Mouse (Mus musculus): ENCODE data around the gene Coq5.
"Not testable (repeated sequence)": the region's sequence is repeated elsewhere in the genome, so short reads cannot be mapped to it uniquely, and the experiment has no call there.

Coq5 gene

GRCm38 (mm10) chr5:115302190-115302589 is 22.7 kb downstream of the Coq5 start:
- DNase-seq (ENCODE audit: low read depth, low spot score) = not testable (repeated sequence)

GRCm38 (mm10) chr5:115312354-115312753 is 32.9 kb downstream of the Coq5 start:
- no peak for DNase-seq (ENCODE audit: low read depth, low spot score)

- no peak for DNase-seq (ENCODE audit: low read depth, low spot score)
These were observed 33.6 kb downstream of the Coq5 start for GRCm38 (mm10) chr5:115312816-115313667.

GRCm38 (mm10) chr5:115313668-115313943 is 34.1 kb downstream of the Coq5 start:
- DNase-seq (ENCODE audit: low read depth, low spot score) = no peak

DNA sequence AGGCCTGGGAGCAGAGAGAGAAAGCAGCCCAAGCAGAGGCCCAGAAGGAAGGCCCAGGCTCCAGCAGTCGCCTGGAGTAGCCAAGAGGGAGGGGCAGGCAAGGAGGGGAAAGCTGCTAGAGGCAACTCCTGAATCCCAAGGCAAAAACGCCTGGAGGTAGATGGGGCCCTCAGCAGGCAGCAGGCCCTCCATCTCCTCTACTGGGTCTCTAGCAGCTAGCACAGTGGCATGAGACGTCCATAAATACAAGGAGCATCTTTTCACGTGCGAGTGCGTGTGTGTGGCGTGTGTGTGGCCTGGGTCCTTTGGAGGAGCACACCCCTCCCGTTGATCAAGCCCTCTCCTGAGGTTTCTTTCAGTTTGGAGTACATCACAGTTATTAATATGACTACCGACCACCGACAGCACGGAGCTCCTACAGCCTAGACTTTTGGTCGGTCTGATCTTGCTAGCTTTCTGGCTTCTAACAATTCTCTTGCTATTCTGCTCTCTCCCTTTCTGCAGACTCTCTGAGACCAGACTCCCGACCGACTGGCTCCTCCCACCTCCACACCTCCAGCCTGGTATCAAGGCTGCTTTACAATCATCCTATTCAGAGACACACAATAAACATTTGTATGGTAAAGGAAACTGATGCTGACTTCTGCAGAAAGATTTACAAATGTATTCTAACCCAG is 37.6 kb downstream of the Coq5 start:
- no peak for DNase-seq (ENCODE audit: low read depth, low spot score)

GRCm38 (mm10) chr5:115317645-115318328 is 38.3 kb downstream of the Coq5 start:
- DNase-seq (ENCODE audit: low read depth, low spot score) = no peak

DNA sequence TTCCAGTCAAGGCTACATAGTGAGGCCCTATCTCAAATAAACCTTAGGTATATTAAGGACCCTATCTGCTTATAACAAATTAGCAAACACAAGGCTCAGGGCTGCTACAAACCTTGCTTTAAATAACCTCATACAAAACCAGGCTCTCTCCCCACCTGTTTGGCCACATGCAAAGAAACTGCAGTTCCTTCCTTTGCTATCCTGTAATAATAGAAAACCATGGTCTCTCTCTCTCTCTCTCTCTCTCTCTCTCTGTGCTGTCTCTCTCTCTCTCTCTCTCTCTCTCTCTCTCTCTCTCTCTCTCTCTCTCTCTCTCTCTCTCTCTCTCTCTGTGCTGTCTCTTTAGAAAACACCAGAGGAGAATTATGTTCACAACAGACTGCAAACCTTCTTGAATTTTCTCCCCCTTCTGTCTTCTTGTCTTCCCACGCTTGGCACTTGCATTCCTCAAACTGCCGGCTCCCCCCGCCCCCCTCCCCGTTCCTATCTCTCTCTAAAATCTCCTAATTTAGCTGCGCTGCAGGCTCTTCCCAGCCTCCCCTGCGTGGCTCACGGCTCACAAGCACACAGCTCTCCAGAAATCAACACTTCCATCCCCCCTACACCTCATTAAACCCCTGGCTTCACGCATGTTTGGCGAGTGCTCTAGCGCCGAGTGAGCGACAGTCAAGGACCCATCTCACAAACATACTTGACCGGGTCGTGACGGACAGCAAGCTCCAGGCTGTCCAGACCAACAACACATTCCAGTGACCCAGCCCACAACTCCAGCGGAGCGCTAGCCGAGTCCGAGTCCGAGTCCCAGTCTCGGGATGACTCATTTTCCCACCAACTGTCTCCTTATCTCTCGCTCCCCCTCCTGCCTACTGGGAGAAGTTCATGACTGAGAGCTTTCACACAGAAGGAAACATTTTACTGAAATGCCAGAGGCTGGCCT is 39.8 kb downstream of the Coq5 start:
- peak; percentile 51 for DNase-seq (ENCODE audit: low read depth, low spot score)

DNA sequence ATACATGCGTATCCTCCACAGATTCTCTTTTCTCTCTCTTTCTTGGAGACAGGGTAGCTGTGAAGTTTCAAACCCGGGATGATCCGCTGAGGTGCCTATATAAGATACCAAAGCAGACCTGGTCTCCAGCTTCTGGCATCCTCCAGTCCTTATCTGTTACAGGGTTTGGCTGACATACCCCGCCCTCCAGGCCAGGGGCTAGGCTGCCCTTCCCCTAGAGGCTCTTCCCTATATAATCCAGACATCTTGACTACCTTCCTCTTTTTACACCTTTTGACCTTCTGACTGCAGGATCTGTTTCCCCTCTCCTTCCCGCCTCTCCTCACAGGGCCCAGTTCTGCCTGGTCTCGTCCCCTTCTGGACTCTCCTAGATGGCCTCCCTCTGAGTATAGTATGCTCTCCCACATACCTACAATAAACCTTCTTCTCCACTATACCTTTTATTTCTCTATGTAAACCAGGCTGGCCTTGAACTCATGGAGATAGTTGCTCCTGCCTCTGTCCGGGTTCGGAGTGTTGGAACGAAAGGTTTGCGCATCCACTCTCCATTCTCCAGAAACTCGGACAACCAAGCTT is 46.9 kb downstream of the Coq5 start:
- no peak for DNase-seq (ENCODE audit: low read depth, low spot score)

DNA sequence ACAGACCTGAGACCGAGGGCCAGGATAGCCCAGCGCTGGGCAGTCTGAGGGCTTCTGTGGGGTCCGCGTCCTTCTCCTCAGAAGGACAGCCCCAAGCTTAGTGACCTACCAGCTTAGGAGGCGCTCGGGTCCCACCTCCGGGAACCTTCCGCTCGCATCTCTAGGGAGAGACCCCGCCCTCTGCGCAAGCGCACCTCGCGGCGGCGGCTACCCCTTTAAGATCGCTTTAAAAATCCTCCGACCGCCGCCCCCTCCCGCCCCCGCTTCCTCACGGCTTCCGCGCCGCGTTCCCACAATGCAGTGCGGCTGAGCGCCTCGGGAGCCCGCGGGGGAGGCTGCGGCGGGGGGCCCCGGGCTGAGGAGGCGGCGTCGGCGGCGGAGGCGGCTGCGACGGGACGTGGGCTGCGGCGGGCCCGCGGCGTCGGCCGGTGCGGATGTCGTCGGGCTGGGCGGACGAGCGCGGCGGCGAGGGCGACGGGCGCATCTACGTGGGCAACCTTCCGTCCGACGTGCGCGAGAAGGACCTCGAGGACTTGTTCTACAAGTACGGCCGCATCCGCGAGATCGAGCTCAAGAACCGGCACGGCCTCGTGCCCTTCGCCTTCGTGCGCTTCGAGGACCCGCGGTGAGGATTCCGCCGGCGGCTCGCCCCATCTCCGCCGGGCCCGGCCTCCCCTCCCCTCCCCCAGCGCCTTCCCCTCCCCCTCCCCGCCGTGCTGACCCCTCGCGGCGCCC is 47.6 kb downstream of the Coq5 start, which contains the start of gene Srsf9:
Gene Srsf9, plus strand, starts transcription at position 303 of the 735 bp plus-strand sequence.
- peak; percentile 94 for DNase-seq (ENCODE audit: low read depth, low spot score)

DNA sequence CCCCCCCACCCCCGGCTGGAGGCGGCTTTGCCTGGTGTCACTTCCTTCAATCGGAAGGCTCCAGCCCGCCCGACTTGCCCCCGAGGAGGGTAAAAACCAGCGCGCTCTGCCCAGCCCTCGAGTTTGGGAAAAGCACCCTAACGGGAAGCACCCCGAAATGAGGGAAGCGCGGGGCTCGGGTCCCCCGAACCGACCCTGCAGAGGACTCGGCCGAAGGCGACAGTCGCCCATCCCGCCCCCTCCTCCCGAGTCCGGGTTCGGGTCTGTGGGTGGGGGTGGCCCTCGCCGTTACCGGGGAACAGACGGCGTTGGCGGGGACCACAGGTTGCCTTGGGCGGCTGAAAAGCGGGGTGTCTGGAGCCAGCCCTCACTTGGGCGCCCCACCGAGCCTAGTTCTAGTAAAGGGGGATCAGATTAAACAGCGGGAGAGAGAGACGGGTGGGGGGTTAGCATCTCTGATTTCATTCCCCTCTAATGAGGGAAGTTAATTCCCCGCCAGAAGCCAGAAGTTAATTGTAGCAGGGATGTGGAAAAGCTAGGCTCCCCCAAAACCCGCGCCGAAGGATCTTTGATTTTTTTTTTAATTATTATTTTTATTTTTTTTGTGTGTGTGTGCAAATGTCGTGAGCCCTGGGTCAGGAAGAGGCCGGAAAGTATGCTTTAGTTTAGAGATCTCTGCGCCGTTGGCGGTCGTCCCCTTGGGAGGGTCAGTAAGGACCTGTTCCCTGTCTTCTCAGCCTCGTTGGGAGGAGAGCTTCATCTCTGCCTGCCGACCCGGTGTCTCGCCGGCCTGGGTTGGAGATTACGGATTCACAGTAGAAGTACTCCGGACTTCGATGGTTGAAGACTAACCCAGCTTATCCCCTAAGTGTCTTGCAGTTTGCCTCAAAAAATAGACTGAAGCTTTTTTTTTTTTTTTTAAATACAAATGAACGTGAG is 48.4 kb downstream of the Coq5 start:
- no peak for DNase-seq (ENCODE audit: low read depth, low spot score)

- DNase-seq (ENCODE audit: low read depth, low spot score) = no peak
These were observed 51.5 kb downstream of the Coq5 start for GRCm38 (mm10) chr5:115330955-115331354.

DNA sequence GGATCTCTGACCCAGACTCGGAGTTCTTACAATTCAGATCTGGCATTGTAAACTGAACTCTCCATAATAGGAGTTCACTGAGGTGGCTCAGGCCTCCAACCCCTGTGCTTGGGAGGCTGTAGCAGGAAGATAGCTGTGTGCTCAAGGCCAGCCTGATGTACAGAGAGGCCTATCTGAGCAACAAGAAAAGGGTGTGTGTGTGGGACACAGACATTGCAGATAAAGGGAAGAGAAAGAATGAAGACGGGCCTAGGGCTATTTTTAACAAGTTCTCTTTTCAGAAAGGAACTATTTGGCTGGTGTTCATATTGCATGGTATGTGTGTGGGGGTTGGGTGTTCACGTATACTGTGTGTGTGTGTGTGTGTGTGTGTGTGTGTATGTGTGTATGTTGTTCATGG is 54.2 kb downstream of the Coq5 start:
- DNase-seq (ENCODE audit: low read depth, low spot score) = no peak

DNA sequence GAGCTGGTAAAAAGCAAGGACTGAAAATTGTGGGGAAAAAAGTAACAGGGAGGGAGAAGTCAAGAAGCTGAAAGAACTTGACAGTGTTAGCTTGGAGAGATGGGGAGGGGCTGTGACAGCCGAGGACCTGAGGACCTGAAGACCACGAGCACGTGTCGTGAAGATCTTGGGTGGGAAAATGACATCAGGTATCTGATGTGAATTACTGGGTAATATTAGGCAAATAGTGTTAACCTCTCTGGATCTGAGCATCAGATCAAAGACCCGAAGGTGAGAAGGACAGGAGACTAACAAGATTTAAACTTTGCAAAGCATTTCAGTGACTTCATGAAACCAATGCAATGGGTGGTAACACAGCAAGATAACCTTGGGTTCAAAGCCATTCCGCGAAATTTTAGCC is 60.5 kb downstream of the Coq5 start:
- DNase-seq (ENCODE audit: low read depth, low spot score) = no peak

DNA sequence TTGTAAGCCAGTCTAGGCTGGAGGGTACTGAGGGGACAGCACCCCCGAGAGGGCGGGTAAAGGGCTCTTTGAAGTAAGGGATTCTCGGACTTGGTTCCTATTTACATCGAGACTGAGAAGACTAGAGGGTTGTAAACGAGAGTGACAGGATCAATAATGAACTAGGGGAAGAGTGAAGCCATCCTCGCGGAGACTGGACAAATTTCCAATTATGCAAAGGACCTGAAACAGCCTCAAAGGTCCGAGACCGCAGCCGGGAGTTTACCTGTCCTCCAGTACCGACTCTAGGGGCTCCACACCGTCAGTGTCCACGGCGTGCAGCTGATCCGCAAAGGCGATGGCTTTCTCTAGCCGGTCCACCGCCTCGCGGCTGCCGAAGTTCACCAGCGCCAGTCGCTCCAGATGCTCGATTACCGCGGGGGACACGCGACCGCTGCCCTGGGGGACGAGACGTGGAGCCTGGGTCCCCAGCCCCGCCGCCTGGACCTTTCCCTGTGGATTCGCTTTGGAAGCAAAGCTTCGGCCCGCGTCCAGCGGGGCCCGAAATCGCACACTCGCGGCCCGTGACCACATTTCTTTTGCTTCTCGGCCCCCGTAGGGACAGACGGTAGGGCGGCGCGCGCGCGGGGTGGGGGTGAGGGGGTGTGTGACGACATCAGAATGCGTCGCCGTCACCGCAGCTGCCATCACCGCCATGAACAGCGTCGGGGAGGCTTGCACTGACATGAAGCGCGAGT is 61.3 kb downstream of the Coq5 start, which contains the start of the genes Gatc and Triap1:
Gene Gatc, minus strand, starts transcription at position 602 of the 737 bp plus-strand sequence.
Gene Triap1, plus strand, starts transcription at position 649 of the 737 bp plus-strand sequence.
- peak; percentile 86 for DNase-seq (ENCODE audit: low read depth, low spot score)

DNA sequence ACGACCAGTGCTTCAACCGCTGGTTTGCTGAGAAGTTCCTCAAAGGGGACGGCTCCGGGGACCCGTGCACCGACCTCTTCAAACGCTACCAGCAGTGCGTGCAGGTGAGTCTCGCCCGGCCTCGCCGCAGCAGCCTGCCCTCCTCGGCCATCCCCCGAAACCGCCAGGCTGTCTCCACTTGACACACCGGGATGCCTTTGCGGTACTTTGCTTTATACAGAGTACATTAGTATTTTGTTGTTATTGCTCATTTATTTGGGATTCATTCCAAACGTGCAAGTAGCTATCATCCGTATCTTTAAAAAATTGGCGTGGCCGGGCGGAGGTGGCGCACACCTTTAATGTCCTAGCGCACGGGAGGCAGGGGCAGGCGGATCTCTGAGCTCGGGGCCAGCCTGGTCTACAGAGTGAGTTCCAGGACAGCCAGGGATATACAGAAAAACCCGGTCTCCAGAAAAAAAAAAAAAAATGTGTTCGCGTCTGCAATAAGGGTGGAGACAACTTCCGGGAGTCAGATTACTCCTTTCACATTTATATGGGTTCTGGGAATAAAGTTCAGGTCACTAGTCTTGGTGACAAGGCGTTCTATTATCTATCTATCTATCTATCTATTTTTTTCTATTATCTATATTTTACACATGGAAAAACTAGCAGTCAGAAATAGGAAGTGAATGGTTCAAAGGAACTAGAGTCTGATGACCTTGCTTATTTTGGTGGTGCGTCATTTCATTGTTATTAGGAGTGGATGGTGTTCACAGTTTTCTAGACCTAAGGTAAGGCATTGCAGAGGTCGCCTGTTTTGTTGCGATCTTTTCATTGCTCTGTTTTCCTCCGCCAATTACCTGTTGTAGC is 62.1 kb downstream of the Coq5 start:
- no peak for DNase-seq (ENCODE audit: low read depth, low spot score)
